Mouse (Mus musculus): ENCODE measurements around the gene Lnx1. TPM values are rescaled to one million over a fixed set of nuclear protein-coding genes. Genes with fewer than 3 reads are reported as not detected.
A peak's percentile ranks its signal among the peaks of the same experiment; 100 is the strongest.

Lnx1 gene
- total RNA-seq (2021), result 1 to 10 TPM; 3.6 to 5.1 TPM
- long read RNA-seq, experiment 1, partial matches to known transcripts, result 1 of 5 reads
- long read RNA-seq, experiment 1, other reads (novel, unspliced or antisense), result 2 of 5 reads
- long read RNA-seq, experiment 2, partial matches to known transcripts, result 0 of 10 reads
- long read RNA-seq, experiment 2, other reads (novel, unspliced or antisense), result 5 of 10 reads

DNA sequence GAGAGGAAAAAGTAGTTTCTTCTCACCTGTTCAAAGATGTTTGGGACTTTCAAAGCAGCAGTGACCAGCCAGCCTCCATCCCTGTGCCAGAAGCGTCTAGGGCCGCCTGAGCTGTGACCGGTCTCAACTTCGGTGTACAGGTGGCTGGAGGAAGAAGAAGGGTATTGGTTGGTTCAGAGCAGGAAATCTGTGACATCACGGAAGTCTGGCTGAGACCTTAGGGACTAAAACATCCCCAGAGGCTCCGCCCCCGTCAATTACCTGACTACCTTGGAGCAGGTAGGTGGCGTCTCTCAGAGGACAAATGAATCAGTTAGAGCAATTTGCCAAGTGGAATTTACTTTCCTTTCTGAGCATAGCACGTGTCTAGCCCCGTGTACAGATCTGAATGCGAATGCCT, at the start of gene Lnx1:
TSS of gene Lnx1 (minus strand) at position 147 of the 400 bp plus-strand sequence.
- DNase-seq (ENCODE audit: low spot score in 2 of 2), result no peak

DNA sequence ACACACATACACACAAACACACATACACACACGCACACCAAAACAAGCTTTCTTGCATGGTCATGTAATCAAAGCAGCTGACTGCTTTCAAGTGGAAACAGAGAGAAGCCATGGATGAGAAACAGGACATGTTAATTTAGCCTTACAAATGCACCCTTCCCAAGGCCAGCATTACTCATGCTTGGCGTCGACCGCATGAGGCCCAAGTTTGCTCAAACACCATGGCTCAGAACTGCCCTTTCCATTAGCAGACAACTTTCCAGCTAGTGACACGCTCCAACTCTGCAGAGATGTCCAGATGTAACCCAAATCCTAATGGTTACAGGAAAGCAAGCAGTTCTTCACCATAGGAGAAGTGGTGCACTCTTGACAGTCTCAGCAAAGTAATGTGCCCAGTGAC, 47.8 kb upstream of the Lnx1 start:
- no peak for DNase-seq (ENCODE audit: low spot score in 2 of 2)

DNA sequence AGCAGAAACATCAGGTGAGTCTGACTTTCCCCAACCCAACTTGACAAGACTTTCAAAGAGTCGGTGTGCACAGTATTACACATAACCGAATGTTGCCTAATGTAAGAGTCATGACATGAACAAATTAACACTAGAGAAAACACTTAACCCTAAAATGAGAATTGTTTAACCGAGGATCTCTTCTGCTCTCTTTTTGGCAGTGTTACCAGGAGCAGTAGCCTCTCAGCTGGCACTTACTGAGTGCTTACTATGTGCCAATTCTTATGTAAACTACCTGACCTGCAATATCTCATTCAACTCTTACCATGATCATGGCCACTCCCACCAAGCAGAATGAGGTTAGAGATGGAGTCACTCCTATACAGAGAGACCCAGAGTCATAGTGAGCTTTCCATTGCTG, 44.8 kb upstream of the Lnx1 start:
- no peak for DNase-seq (ENCODE audit: low spot score in 2 of 2)

GRCm38 (mm10) chr5:74740951-74741350, 38.2 kb upstream of the Lnx1 start:
- DNase-seq (ENCODE audit: low spot score in 2 of 2), result no peak

- DNase-seq (ENCODE audit: low spot score in 2 of 2), result no peak
These were observed 36.7 kb upstream of the Lnx1 start for GRCm38 (mm10) chr5:74739435-74739834.

DNA sequence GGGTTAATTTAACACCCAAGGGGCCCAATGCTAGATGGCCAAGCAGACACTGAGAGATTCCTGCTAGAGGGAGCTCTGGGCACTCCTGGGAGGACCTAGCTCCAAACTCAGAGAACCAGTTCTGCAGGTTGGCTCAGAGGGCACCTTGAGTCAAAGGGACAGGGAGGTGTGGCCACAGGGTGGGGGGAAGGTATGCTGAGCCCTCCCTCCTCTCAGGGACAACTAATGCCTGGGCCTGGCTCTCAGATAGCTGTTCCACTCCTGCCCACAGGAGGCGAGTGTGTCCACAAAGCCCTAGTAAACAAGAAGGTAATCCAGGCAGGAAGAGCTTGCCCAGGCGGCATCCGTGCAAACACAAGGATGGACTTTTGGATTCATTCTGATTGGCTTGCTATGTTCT, 35.6 kb upstream of the Lnx1 start:
- no peak for DNase-seq (ENCODE audit: low spot score in 2 of 2)

DNA sequence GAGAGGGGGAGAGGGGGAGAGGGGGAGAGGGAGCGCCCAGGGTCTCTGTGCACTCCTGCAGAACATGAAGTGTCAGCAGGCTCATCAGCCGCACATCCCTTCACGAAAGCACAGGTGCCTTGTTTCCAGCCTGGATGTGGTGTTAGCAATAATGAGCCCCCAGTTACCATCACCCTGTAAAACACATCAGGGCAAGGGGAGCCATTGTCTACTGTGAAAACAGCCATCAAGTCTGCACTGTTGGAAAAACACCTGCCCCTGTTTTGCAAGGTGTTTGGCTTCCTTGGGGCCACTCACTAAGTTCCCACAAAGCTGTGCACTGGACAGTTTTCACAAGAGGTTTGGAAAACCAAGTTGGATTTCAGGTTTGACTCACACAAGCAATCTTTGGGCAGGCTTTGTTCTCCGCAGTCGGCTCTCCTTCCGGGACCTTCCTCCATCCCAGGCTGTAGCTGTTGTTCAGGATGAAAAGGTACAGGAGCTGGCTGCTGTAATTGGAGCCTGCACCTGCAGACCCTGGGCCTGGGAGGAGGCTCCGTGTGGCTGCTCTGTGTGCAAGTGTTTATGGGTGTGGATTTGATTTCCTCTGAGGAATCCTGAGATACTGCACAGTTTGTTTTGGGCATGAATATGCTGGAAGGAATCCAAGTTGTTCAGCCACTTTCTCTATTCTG, 31.3 kb upstream of the Lnx1 start:
- DNase-seq (ENCODE audit: low spot score in 2 of 2), result no peak

DNA sequence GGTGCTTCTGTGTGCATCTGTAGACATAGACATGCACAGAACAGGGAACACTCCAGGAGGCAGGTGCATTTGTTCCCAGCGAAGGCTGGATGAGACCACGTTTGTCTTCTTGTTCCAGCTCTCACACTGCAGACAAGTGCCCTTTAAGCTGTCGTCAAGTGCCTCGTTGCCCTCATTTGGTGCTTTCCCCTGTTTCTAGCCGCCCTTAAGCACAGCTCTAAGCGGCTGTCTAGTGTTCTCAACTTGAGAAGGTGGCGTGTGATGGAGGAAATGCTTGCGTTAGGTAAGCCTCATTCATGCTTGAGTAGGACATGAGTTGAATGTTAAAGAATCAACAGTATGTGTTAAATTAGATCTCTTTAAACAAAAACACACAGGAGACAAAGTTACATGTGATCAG, 29.9 kb upstream of the Lnx1 start:
- DNase-seq (ENCODE audit: low spot score in 2 of 2), result no peak

DNA sequence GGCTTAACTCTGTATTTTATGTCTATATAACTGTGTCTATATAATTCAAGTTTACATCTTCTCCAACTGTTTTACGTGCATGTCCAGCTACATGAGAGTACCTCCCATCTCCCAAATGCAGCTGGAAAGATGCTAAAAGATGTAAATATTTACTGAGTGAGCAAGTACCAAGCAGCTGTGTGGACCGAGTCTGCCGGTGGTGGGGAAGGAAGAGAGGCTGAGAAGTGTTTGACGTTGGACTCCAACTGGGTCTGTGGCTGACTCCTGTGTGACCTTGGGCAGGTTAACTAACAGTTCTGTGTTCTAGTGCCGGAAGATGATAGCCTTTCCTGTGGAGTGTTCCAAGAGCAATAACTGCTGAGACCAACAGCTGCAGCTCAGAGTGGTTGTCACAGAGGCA, 27.9 kb upstream of the Lnx1 start:
- DNase-seq (ENCODE audit: low spot score in 2 of 2), result no peak

GRCm38 (mm10) chr5:74729567-74729966, 26.9 kb upstream of the Lnx1 start:
- DNase-seq (ENCODE audit: low spot score in 2 of 2), result no peak

- DNase-seq (ENCODE audit: low spot score in 2 of 2), result no peak
These were observed 25.5 kb upstream of the Lnx1 start for GRCm38 (mm10) chr5:74728186-74728585.

DNA sequence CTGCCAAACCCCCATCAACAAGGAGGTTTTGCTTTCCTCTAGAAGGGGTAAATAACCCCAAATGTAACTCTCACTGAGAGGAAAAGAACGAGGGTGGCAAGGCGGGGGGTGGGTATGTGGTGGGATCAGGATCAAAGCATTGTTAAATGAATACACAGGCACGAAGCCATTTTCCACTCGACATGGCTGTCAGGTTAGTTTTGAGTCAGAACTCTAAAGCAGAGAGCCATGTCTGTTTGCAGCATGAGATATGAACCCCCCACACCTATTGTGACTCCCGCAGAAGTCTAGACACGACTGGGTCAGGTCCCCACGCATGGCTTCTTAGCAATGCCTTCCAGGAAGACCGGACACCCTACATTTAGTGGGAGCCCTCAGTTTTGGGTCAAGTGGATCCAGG, 24.6 kb upstream of the Lnx1 start:
- DNase-seq (ENCODE audit: low spot score in 2 of 2), result no peak

DNA sequence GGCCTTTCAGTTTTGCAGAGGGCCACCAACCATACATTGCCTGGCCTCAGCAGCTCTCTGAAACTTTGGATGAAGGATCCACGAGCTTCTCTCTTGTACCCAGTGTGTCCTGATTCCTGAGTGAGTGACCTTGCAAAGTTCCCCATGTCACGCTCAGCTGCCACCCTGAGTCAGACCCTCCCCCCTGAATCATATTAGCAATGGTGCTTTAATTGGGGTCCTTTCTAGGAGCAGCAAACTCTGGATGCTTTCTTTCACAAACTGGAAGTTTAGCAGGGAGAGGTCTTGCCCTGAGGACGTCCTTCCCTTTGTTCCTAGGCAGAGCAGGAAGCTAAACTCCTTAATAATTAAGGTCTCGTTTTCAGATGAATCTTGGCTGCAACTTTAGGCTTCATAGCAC, 22.8 kb upstream of the Lnx1 start:
- no peak for DNase-seq (ENCODE audit: low spot score in 2 of 2)

DNA sequence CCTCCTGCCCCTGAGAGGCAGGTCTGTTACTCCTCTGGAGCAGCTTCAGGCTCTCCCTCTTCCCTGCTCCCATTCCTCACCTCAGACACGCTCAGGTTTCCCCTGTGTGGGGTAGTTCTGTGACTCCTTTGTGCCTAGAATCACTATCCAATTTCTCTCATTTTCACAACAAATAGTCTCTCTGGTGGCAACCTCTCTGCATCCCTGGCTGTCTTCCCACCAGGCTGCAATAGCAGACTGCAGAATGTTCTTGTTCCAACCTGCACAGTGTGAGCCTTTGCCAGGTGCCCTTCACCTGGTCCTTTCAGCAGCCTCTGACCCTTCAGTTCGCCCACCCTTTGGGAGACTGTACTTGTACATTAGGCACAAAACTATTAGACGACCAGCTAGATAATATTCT, 19.1 kb upstream of the Lnx1 start:
- no peak for DNase-seq (ENCODE audit: low spot score in 2 of 2)

- no peak for DNase-seq (ENCODE audit: low spot score in 2 of 2)
These were observed 17.9 kb upstream of the Lnx1 start for GRCm38 (mm10) chr5:74720661-74721060.

GRCm38 (mm10) chr5:74716165-74716564, 13.5 kb upstream of the Lnx1 start:
- no peak for DNase-seq (ENCODE audit: low spot score in 2 of 2)

- no peak for DNase-seq (ENCODE audit: low spot score in 2 of 2)
These were observed 10.1 kb upstream of the Lnx1 start for GRCm38 (mm10) chr5:74712811-74713210.

- no peak for DNase-seq (ENCODE audit: low spot score in 2 of 2)
These were observed 9.3 kb upstream of the Lnx1 start for GRCm38 (mm10) chr5:74711988-74712387.

DNA sequence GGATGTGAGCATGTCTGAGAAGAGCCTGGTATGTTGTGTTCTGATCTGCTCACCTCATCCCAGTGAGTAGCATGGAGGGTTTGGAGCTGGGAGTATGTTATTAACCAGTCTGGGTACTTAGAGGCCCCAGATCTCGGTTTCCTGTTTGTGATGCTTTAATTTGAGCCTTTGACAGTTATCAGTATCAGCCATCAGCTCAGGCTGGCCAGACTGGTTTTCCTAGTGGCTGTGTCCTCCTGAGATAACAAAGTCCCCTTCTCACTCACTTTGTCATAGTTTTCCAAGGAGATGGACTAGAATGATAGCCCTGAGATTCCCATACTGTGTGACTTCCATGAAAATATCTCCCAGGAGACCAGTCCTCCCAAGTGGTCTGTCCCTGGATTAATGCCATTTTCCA, 8.3 kb upstream of the Lnx1 start:
- DNase-seq (ENCODE audit: low spot score in 2 of 2), result no peak

GRCm38 (mm10) chr5:74710181-74710580, 7.5 kb upstream of the Lnx1 start:
- DNase-seq (ENCODE audit: low spot score in 2 of 2), result no peak

DNA sequence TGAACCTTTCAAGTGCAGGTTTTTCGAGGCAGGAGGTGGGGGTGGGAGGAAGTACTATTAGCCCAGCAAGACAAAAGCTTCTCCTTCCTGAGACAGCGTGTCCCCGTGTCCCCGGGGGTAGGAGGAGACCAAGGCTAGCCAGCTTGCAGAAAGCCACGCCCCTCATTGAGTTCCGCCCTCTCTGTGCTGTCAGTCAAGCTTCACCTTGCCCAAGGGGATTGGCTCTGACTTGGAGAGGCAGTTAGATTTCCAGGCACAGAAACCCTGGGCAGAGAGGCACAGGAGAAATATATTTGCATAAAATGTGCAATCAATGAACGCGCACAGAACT, 1.7 kb upstream of the Lnx1 start:
- peak; percentile 27 to 65 for DNase-seq (ENCODE audit: low spot score in 2 of 2)

- DNase-seq (ENCODE audit: low spot score in 2 of 2), result no peak
These were observed 1.2 kb upstream of the Lnx1 start for GRCm38 (mm10) chr5:74703741-74704459.

- DNase-seq (ENCODE audit: low spot score in 2 of 2), result no peak
These were observed 1.8 kb downstream of the Lnx1 start for GRCm38 (mm10) chr5:74700918-74701317.

All from adrenal gland, postnatal 4 days (tissue).